Mouse (Mus musculus): Measurements from ENCODE around the gene Cep164.

DNA sequence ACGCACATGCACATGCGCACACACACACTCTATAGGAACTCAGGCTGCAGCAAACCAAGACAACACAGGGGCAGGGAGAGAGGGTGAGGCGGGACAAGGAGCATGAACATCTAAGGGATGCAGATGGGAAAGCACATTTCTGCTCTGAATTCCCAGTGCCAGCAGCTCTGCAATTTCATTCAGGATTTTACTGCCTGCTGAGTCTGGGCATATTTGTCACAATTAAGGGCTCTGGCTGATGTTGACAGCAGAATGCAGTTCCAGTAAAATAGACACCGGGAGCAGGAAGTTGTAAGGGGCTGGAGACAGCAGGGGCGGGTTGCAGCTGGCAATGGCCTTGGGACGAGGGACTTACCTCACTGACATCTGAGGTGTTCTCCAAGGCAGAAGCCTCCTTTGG lies 34.8 kb downstream of the Cep164 start:
- TF ChIP-seq RCOR1 (IDR thresholded peaks at IDR 0.05; ENCODE audit: low read depth, low read length), result no peak
- TF ChIP-seq CTCF (IDR thresholded peaks at IDR 0.05 in 2 of 3, conservative IDR thresholded peaks at IDR 0.05 in 1 of 3; ENCODE audit: control insufficient read depth in 1 of 3, insufficient read depth in 1 of 3, low read depth in 2 of 3, low read length in 3 of 3, poor library complexity in 1 of 3, severe bottlenecking in 1 of 3), result no peak
- TF ChIP-seq POLR2A (IDR thresholded peaks at IDR 0.05; ENCODE audit: control insufficient read depth in 1 of 2, insufficient read depth in 1 of 2, low read depth in 1 of 2, low read length in 2 of 2, poor library complexity in 1 of 2), result no peak
- TF ChIP-seq EP300 (IDR thresholded peaks at IDR 0.05; ENCODE audit: low read depth in 1 of 2, low read length in 2 of 2), result no peak
- no peak for TF ChIP-seq ZNF384 (IDR thresholded peaks at IDR 0.05; ENCODE audit: low read depth, low read length)
- no peak for TF ChIP-seq ETS1 (IDR thresholded peaks at IDR 0.05; ENCODE audit: low read depth, low read length)
- TF ChIP-seq JUND (IDR thresholded peaks at IDR 0.05; ENCODE audit: low read depth, low read length), result no peak
- TF ChIP-seq MAZ (IDR thresholded peaks at IDR 0.05; ENCODE audit: low read depth, low read length), result no peak
- TF ChIP-seq GABPA (IDR thresholded peaks at IDR 0.05; ENCODE audit: low read depth, low read length), result no peak
- TF ChIP-seq SMC3 (IDR thresholded peaks at IDR 0.05; ENCODE audit: low read depth, low read length), result no peak

All from MEL (cell line).